Mouse (Mus musculus) embryonic stem cell, embryonic (primary cell): ENCODE data around the gene Arhgap18.
"Not testable (repeated sequence)": the region's sequence is repeated elsewhere in the genome, so short reads cannot be mapped to it uniquely, and the experiment has no call there.

Source experiments
- CTCF ChIA-PET, 4 experiments: fragments of 300-600 bp in 2 of 4; fragments of 350-600 bp in 2 of 4; sonication (Branson Sonifier 250); formaldehyde crosslinking; loops; one replicate each; lab custom pipeline; 2022; ENCODE audit warnings: inconsistent platforms in 2 of 4; lab: Charles Lee
- POLR2A ChIA-PET, 4 experiments: fragments of 300-600 bp in 2 of 4; fragments of 350-600 bp in 2 of 4; sonication (Branson Sonifier 250); formaldehyde crosslinking; loops; one replicate each; lab custom pipeline; 2022; ENCODE audit warnings: antibody characterized with exemption in 4 of 4, inconsistent platforms in 1 of 4; lab: Charles Lee

Arhgap18 gene

DNA sequence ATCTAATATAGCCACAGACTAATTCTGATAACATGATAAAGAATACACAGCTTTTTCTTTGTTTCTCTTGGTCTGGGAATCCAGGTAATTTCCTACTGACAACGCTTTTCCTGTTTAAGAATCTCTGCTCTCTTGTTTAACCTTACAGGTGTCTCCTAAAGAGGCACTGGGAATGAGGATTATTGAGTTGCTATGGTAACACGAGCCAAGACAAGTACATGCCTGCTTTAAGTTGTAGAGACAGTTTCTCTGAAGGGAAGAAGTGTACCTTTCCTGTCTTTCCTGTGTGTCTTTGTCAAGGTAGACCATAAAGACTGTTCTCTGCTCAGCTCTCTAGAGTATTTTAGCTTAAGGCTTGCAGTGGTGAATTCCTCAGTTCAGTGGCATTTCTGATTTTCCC is 117.6 kb downstream of the Arhgap18 start:
- ChIA-PET CTCF (no interaction called here), POLR2A (no interaction called here)

DNA sequence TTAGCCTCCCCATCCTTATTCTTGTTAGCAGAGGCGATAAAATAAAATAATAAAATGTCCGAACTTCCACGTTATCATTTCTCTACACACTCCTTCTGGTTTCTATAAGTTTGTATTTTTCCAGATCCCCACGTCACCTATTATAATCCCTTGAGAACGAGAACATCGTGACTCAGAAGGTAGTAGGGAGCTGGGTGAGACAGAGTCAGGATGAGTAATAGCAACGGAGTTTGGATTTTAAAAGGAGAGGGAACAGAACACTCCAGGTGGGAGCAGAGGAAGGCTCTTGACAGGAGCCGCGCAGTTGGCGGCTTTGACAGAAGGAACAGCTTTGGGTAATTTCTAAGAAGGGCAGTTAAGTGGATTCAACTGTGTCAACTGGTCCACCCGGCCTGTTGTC is 124.1 kb downstream of the Arhgap18 start:
- ChIA-PET POLR2A (no interaction called here), CTCF (no interaction called here)

DNA sequence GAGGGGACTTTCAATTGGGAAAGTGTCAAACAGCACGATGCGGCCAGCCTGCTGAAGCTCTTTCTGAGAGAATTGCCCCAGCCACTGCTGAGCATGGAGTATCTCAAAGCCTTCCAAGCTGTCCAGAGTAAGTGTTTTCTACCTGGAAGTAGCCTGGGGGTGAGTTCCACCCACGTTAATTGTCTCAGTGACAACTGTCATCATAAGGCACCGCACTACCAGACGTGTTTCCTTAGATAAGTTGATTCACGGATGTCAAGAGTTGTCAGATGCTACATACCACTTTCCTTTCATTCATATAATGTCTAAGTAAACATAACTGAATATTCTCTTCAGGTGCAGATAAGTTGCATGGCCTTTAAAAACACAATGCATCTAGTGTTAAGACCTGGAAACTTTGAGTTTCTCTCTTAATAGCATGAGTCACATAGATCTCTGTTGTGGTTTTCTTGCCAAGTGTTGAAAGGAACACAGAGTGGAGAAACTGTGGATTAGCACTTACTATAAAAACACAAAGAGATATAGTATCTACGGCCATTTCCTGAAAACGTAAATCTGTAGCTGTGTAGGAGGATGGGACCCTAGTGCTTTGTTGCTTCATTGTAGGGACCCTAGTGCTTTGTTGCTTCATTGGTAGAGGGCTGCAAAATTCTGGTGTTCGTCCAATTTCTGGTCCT is 125.8 kb downstream of the Arhgap18 start:
- ChIA-PET CTCF (no interaction called here), POLR2A (no interaction called here)

DNA sequence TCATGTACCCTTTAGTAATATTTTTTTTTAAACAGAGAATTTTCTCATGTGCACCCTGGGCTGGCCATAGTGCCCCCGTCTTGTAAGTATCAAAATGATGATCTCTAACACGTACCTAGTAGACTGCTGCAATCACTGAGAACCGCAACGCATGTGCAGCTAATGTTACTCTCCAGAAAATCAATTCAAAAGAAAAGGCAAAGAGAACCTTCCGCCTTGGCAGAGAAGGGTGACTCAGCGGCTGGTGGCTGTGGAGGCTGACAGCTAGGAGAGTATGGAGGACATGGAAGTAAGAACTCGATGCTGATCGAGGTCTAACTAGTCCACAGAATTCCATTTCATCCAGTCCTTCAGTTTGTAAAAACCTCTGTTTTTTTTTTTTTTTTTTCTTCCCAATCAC is 131.7 kb downstream of the Arhgap18 start:
- CTCF ChIA-PET, result interaction anchor here in 2 of 4 experiments (0.5 to 0.6 kb wide), 3 partner anchors 93 to 1396 kb away, joined by 3 to 5 read pairs (median 4); no protein-coding TSS in a partner anchor
- POLR2A ChIA-PET, result interaction anchor here in 2 of 4 experiments (0.6 to 0.9 kb wide), 2 partner anchors 12 to 510 kb away, joined by 3 read pairs; no protein-coding TSS in a partner anchor

DNA sequence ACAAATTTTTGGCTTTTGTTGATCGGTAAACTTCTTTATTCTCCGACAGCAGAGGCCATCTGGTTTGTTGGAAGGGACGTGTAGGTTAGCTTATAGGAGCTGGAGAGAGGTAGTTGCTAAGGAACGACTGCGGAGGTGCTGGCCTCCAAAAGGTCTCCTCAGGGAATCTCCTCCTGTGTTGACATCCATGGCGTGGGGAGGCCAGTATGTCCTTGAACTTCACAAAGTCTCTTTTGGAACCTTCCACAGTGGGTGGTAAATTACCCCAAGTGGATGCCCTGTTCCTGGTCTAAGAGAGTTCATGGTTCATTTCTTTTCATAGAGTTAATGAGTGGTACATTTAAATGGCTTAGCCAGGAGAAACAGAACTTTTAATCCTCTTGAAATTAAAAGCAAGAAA is 136.0 kb downstream of the Arhgap18 start:
- ChIA-PET CTCF (interaction anchor here in 1 of 4 experiments (0.6 kb wide), 1 partner anchor 1333 kb away, joined by 3 read pairs; no protein-coding TSS in a partner anchor), POLR2A (no interaction called here)

DNA sequence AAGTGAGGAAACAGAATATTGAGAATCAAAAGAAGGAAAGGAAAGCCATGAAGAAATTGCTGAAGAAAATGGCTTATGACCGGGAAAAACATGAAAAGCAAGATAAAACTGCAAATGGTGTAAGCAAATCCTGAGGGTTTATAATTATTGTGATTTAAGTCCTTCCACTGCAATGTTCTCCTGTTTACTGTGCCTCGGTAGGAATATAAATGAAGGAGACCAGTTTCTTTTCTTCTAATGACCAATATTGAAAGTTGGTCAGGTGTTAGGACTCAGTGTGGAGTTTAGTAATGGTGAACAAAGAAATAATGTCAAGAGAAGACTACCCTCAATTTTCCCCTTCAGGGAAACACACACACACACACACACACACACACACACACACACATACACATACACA is 136.5 kb downstream of the Arhgap18 start:
- ChIA-PET POLR2A (no interaction called here), CTCF (interaction anchor here in 1 of 4 experiments (0.7 kb wide), 2 partner anchors 137 to 143 kb away, joined by 3 to 7 read pairs; partner anchors contain the start of gene Arhgap18)

DNA sequence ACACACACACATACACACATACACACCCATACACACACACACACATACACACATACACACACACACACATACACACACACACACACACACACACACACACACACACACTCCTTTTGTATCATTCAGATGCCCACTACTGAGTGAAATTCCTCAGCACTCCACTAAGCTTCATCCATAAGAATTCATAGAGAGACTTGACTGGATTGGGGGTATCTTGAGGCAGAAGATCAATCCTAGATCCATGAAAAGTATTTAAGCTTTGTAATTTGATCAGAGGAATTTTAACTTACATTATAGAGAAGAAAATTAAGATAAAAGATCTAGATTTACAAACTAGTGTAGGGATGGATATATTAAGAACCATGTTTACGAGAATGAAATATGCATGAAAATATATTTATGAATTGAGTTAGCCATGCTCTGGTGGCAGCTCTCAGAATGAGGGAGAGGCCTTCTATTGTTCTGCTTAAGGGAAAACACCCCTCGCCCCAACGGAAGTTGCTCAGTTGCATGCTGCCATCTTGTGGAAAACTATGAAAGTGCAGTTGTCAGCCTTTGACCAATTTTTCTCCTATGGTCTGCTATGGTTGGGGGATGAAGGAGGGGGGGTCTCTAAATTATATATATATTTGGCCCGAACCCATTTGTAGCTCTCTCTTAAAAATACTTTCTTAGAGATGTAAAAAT is 137.2 kb downstream of the Arhgap18 start:
- CTCF ChIA-PET, result interaction anchor here (0.7 to 0.8 kb wide), 7 partner anchors 138 to 1751 kb away, joined by 3 to 7 read pairs (median 3); partner anchors contain the start of gene Arhgap18 (in 1 of the 4)
- POLR2A ChIA-PET, result interaction anchor here in 2 of 4 experiments (0.6 to 1.0 kb wide), 3 partner anchors 14 to 264 kb away, joined by 4 to 7 read pairs (median 4); no protein-coding TSS in a partner anchor

DNA sequence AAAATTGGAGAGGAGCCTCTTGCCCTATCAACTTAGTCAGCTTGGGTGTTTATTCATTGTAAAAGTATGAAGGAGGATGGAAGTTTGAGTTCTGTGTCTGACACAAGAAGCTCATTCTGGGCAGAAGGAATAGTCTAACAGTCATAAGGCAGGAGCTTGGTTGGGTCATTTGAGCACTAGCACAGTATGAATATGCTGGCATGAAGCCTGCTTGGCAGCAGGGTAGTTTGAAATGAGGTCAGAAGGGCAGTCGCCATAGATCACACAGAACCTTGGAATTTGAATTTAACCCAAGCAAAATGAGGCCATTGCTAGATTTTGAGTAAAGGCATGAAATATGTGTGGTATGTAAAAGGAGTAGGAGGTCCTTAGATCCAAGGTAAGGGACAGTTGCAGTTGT is 139.9 kb downstream of the Arhgap18 start:
- CTCF ChIA-PET, result no interaction called here
- POLR2A ChIA-PET, result interaction anchor here in 1 of 4 experiments (0.7 kb wide), 1 partner anchor 1316 kb away, joined by 3 read pairs; no protein-coding TSS in a partner anchor

DNA sequence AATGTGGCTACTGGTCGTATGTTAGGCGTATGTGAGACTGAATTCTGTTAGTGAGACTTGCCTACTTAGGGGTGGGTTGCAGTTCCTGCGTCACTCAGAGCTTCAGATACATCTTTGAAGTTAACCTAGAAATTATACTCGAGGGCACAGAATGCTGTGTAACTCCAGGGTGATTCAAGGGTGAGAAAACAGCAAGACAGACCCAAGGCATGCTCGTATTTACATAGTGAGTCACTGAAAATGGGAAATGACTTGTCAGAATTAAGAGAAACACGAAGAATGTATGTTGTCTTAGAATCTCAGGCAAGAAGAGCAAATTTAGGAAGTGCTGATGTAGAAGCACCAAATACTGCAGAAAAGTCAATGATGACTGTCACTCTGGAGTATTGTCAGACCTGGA is 142.5 kb downstream of the Arhgap18 start:
- CTCF ChIA-PET, result no interaction called here

DNA sequence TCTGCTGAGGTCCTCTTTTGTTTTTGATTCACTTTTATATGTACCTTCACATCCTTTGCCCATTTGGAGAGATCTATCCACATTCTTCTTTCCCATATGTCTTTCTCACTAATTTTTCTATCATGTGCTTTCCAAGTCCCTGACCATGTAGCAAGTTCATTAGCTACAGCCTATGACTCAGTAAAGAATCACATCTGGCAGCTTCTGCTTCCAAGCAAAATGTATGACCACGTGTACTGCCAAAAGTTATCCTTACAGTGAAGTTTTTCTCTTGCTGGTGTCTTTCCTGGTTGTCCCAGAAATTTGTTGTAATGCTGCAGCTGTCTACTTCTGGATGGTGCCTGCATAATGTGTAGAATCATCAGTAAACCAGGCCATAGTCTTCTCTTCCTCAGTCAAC is 147.2 kb downstream of the Arhgap18 start:
- CTCF ChIA-PET, result no interaction called here
- POLR2A ChIA-PET, result no interaction called here

More for the DNA sequence above, 142.5 kb downstream of the Arhgap18 start:
- POLR2A ChIA-PET, result no interaction called here

DNA sequence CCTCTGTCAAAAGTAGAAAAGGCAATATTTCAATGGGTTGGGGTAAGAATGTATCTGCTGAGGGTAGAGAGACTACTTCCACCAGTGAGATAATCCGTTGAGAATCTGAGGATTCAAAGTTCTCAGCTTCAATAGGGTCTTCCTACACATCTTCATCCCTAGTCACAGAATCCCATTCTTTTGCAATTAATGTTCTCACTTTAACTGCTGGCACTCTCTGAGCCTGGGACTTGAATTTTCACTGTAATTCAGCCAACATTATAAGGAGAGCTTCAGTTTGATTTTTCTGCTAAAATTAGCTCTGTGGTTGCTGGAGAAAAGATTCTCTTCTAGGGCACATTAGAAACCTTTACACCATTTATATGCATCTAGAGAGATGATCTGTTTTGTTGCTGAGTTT is 150.6 kb downstream of the Arhgap18 start:
- ChIA-PET CTCF (interaction anchor here in 1 of 4 experiments (0.6 kb wide), 1 partner anchor 151 kb away, joined by 7 read pairs; the partner anchor contains the start of gene Arhgap18), POLR2A (interaction anchor here in 1 of 4 experiments (0.9 kb wide), 1 partner anchor 13 kb away, joined by 4 read pairs; no protein-coding TSS in a partner anchor)

DNA sequence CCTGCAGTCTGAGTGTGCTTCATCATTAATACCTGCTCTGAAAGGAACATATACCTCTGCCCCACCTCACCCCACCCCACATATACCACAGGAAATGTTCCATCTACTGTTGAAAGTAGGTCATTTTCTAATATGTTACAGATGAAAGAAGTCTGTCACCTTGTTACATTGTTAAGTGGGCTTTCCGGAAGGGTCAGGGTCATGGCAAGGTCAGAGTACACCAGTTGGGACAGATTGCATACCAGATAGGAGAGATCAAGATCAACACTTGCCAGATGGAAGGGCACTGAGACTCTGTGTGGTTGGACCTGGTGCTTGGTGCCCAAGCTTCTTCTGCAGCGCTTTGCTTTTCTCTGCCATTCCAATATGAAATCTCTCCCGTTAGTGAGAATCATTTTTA is 158.0 kb downstream of the Arhgap18 start:
- POLR2A ChIA-PET, result no interaction called here
- CTCF ChIA-PET, result no interaction called here

DNA sequence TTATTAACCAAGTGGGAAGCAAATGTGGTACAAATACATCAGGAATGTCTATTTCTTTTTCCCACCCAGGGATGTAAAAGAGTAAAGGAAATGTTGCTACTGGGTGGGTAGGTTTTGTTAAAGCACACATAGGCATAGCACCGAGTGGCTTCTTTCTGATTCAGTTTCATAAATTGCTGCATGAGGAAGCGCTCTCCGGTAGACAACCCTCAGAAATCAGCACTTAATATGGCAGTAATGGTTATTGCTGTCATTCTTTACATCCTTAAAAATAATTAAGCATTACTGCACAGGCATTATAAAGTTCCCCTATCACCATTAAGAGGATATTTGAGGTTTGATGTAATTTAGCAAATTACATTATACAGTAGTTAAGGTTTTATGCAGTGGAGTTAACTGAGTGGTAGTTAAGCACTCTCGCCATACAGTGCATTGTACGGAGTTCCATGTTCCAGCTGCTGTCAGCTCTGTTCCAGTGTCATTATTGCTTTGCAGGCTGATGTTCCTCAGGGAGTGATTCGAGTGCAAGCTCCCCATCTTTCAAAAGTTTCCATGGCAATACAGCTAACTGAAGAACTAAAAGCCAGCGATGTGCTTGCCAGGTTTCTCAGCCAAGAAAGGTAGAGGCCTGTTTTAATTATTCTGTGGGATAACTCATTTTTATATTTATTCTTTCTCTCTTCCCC is 159.0 kb downstream of the Arhgap18 start:
- ChIA-PET CTCF (interaction anchor here in 2 of 4 experiments (0.5 to 0.6 kb wide), 3 partner anchors 51 to 1912 kb away, joined by 3 to 7 read pairs (median 4); no protein-coding TSS in a partner anchor), POLR2A (no interaction called here)

DNA sequence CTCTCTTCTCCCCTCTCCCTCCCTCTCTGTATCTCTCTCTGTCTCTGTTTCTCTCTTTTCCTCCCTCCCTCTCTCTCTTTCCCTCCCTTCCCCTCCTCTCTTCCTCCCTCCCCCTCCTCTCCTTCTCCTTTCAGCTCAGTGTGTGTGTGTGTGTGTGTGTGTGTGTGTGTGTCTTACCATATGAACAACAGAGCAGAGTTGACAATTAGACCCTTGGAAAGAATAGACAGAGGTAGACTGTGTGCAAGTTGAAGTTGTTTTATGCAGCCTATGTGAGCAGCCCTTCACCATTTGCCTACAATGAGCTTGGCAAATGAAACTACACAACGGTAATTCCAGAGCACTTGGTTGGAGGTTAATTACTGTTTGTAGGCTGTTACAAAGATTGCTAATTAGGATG is 159.6 kb downstream of the Arhgap18 start:
- ChIA-PET POLR2A (interaction anchor here in 1 of 4 experiments (0.6 kb wide), 1 partner anchor 13 kb away, joined by 5 read pairs; no protein-coding TSS in a partner anchor), CTCF (interaction anchor here in 2 of 4 experiments (0.6 kb wide), 2 partner anchors 248 to 1912 kb away, joined by 3 to 7 read pairs; no protein-coding TSS in a partner anchor)

DNA sequence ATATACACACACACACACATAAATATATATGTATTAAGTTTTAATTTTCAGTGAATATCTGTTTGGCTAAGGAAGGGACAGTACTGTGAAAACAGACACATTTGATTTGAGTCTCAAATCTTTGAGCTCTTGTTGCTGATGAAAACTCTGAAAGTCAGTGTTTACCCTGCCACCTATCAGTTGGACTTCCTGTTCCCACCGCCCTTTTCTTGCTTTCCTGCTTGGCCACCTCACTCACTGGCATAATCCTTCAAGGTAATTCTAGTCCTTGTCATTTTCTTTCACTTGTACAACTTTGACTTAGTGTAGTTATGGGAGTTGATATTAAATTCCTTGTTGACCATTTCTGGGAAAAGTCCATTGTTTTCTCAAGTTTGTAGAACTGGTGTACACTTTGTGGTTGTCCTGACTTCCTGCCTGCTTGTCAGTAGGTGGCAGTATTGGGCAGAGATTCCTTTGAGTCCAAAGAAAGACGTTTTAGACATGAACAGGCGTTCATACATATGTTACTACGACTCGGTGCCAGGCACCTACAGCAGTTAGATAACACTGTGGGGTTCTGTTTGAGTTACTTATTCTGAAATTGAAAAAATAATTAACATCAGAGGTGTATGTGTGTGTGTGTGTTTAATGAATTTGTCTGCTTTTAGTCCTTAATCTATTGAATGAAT is 166.2 kb downstream of the Arhgap18 start:
- CTCF ChIA-PET, result no interaction called here
- POLR2A ChIA-PET, result no interaction called here

DNA sequence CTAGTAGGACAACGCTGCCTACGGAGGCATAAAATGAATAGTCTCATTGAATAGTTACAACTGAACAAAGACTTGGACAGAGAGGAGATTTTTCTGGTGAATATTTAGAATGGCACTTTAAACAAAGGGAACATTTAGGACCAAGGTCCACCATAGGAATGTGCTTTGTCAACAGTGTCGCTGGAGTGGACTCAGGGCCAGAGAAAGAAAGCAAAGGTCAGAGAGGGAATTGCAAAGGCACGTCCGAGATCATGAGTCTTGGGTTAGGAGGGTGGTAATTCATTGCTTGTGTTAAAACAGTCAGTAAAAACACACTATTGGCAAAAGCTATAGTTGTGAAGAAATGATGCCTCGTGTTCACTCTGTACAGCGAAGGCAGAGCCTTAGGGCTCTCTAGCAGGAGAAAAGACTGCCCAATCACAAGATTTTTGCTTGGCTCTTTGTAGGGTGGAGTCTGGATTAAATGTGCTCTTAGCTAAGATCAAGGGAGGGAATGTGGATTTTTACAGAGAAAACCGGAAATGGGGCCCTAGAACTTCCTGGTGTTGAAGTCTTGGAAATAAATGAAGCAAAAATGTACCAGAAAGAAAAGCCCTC is 167.3 kb downstream of the Arhgap18 start:
- CTCF ChIA-PET, result interaction anchor here in 2 of 4 experiments (0.6 to 0.7 kb wide), 2 partner anchors 76 to 565 kb away, joined by 3 read pairs; no protein-coding TSS in a partner anchor
- POLR2A ChIA-PET, result interaction anchor here in 1 of 4 experiments (1.0 kb wide), 1 partner anchor 16 kb away, joined by 3 read pairs; no protein-coding TSS in a partner anchor

DNA sequence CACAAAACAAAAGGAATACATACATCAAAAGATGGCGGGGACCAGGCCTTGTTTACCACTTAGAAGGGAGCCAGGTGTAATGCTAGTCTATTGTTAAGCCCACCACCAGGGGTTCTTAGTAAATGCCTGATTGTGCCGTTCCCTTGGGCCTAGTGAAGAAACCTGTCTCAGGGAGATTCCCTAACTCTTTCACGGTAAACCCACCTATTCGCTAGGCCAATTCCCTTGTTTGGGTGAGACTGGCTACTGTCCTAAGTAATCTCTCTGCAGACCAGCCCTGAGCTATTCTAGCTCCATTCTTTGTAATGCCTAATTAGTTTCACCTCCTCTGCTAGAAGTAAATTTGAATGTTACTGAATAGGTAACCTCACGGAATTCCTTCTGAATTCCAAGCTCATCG is 182.8 kb downstream of the Arhgap18 start:
- CTCF ChIA-PET, result not testable (repeated sequence)
- POLR2A ChIA-PET, result interaction anchor here in 1 of 4 experiments (0.7 kb wide), 1 partner anchor 15 kb away, joined by 3 read pairs; no protein-coding TSS in a partner anchor

DNA sequence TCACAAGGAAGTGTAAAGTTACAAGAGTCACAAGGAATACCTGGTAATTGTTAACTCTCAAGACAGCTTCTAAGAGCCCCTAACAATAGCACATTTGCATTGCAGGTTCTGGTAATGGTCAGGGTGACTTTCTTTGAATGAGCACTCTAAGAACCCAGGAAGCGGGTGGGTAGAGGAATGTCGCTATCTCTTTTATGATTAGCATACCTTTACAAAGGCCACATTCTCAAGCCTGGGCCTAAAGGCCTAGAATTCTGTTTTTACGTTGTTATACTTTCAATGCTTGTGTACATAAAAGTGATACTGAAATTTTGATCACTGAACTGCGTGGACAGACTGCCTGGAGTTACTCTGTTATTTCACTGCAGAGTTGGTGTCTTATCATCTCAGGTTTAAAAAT is 185.2 kb downstream of the Arhgap18 start:
- POLR2A ChIA-PET, CTCF ChIA-PET: not testable (repeated sequence)
